8 mouse cellular contexts compared by ENCODE assay signal in genomic region chr11:97884601-97885185, GRCm38 (mm10). TPM values are rescaled to one million over a fixed set of nuclear protein-coding genes. Genes with fewer than 3 reads are reported as not detected.
DNase-seq lines count a peak whose midpoint lies in the region; ATAC-seq and TF ChIP-seq lines count a peak whose summit lies in the region.

No protein-coding gene starts in this region.

- no peaks in the 10 kb centered on the region for H3K27me3 ChIP-seq in heart, embryonic 10.5 days (ENCODE audit: insufficient read depth, poor library complexity, severe bottlenecking)
- no peaks in the 10 kb centered on the region for H3K27me3 ChIP-seq in E14TG2a.4 (ENCODE audit: insufficient read depth, low read length)
- H3K27me3 ChIP-seq in forebrain, embryonic 14.5 days (replicated peaks; ENCODE audit: control insufficient read depth, insufficient read depth, low read length) = no peaks in the 10 kb centered on the region
- H3K27me3 ChIP-seq in liver, embryonic 15.5 days = no peaks in the 10 kb centered on the region

- H3K9me3 ChIP-seq in heart, embryonic 10.5 days = no peaks in the 10 kb centered on the region
- H3K9me3 ChIP-seq in E14TG2a.4 (ENCODE audit: low read length) = no peaks in the 10 kb centered on the region
- H3K9me3 ChIP-seq in forebrain, embryonic 14.5 days (replicated peaks; ENCODE audit: control insufficient read depth, low read length) = no peaks in the 10 kb centered on the region
- H3K9me3 ChIP-seq in liver, embryonic 15.5 days (replicated peaks) = no peaks in the 10 kb centered on the region

- DNase-seq in heart, embryonic 10.5 days (ENCODE audit: low spot score) = no peak
- DNase-seq in heart, postnatal 36 days = no peak
- no peak for DNase-seq in forebrain, embryonic 14.5 days (ENCODE audit: low spot score)
- no peak for DNase-seq in adrenal gland, postnatal 25 days
- no peak for DNase-seq in layer of hippocampus, adult 9-11 months

- H3K9ac ChIP-seq in forebrain, embryonic 14.5 days (ENCODE audit: low read length) = peak overlapping the region; percentile 5
- H3K9ac ChIP-seq in liver, embryonic 15.5 days = peak overlapping the region; percentile 64; the same call in 1 of the 2 replicates

- no peaks in the 10 kb centered on the region for H3K4me1 ChIP-seq in heart, embryonic 10.5 days
- H3K4me1 ChIP-seq in E14TG2a.4 (replicated peaks; ENCODE audit: low read depth, low read length) = peaks cover 30% of the 10 kb centered on the region
- no peaks in the 10 kb centered on the region for H3K4me1 ChIP-seq in forebrain, embryonic 14.5 days (ENCODE audit: control insufficient read depth, insufficient read depth, low read length)
- H3K4me1 ChIP-seq in liver, embryonic 15.5 days (replicated peaks) = peaks cover 22% of the 10 kb centered on the region

- H3K4me2 ChIP-seq in forebrain, embryonic 14.5 days (ENCODE audit: low read length) = peak overlapping the region; percentile 52
- H3K4me2 ChIP-seq in liver, embryonic 15.5 days = peak overlapping the region; percentile 76

- intact Hi-C loops in heart, postnatal 36 days (cut with DNase I) = loop anchor here (1.0 to 5.0 kb wide), 3 partner anchors 42 to 91 kb away; partner anchors contain the start of genes B230217C12Rik and Lasp1

- no peak for TF ChIP-seq CTCF in E14TG2a.4 (conservative IDR thresholded peaks at IDR 0.05; ENCODE audit: low read length)

- 0 out of 2 replicates have a peak, but pooled peaks cover 3% of the 10 kb centered on the region for H3K36me3 ChIP-seq in heart, embryonic 10.5 days
- H3K36me3 ChIP-seq in E14TG2a.4 (ENCODE audit: insufficient read depth, low read length) = peaks cover 18% of the 10 kb centered on the region
- H3K36me3 ChIP-seq in forebrain, embryonic 14.5 days (ENCODE audit: control insufficient read depth, insufficient read depth, low read length) = no peaks in the 10 kb centered on the region
- no peaks in the 10 kb centered on the region for H3K36me3 ChIP-seq in liver, embryonic 15.5 days (replicated peaks)

- ATAC-seq in forebrain, embryonic 14.5 days = peak; percentile 20; the same call in 1 of the 2 replicates
- ATAC-seq in liver, embryonic 15.5 days (ENCODE audit: insufficient read depth) = peak; percentile 2; the same call in 1 of the 2 replicates
- no peak for ATAC-seq in frontal cortex, adult (ENCODE audit: low TSS enrichment)

- peak overlapping the region; percentile 72 for H3K4me3 ChIP-seq in heart, embryonic 10.5 days
- H3K4me3 ChIP-seq in E14TG2a.4 (replicated peaks; ENCODE audit: low read length) = peak overlapping the region; percentile 88
- H3K4me3 ChIP-seq in forebrain, embryonic 14.5 days (ENCODE audit: low read depth, low read length) = peak overlapping the region; percentile 55
- peak overlapping the region; percentile 70 for H3K4me3 ChIP-seq in liver, embryonic 15.5 days (replicated peaks)

- WGBS in heart, embryonic 10.5 days = 25% methylated on average over 7 of the region's 7 CpGs
- 26% methylated on average over 7 of the region's 7 CpGs for WGBS in forebrain, embryonic 14.5 days
- WGBS in liver, embryonic 15.5 days (ENCODE audit: insufficient replicate concordance) = 30% methylated on average over 7 of the region's 7 CpGs

- H3K27ac ChIP-seq in heart, embryonic 10.5 days = peak overlapping the region; percentile 91
- peak overlapping the region; percentile 68 for H3K27ac ChIP-seq in forebrain, embryonic 14.5 days (ENCODE audit: low read depth, low read length)
- peak overlapping the region; percentile 87 for H3K27ac ChIP-seq in liver, embryonic 15.5 days (replicated peaks)

RNA-seq across cellular contexts. Expression of gene Fbxo47, which starts 0.7 kb away (rescaled TPM):
- polyA plus RNA-seq in heart, embryonic 10.5 days (2016; fragmentation: Nextera tagmentation; extraction: Ambion mirVana) = 0.55 and 0.70 TPM in 2 replicates
- under 1 TPM; 0.35 to 0.69 TPM for total RNA-seq in heart, postnatal 36 days (2021)
- polyA plus RNA-seq in forebrain, embryonic 14.5 days (2014; fragmentation: Nextera tagmentation; extraction: Ambion mirVana) = 0.40 and 0.65 TPM in 2 replicates
- 0.40 and 0.44 TPM in 2 replicates for polyA plus RNA-seq in liver, embryonic 15.5 days (2015; fragmentation: Nextera tagmentation; extraction: Ambion mirVana)
- 1.2 TPM in 1 of 2 replicates, not detected in the other for total RNA-seq in adrenal gland, postnatal 25 days (2021)

RNA-seq across cellular contexts. Expression of gene B230217C12Rik, which starts 44.1 kb away (rescaled TPM):
- 9.2 and 9.6 TPM in 2 replicates for polyA plus RNA-seq in heart, embryonic 10.5 days (2016; fragmentation: Nextera tagmentation; extraction: Ambion mirVana)
- total RNA-seq in heart, postnatal 36 days (2021) = 1 to 10 TPM in 1 of 2 experiments, under 1 TPM in 1; 1.00 to 1.4 TPM
- polyA plus RNA-seq in forebrain, embryonic 14.5 days (2014; fragmentation: Nextera tagmentation; extraction: Ambion mirVana) = 20.3 and 21.5 TPM in 2 replicates
- polyA plus RNA-seq in liver, embryonic 15.5 days (2015; fragmentation: Nextera tagmentation; extraction: Ambion mirVana) = 0.30 and 0.39 TPM in 2 replicates
- total RNA-seq in adrenal gland, postnatal 25 days (2021) = 5.1 and 5.5 TPM in 2 replicates
